Mouse (Mus musculus) bone marrow, adult 2 months (tissue): ENCODE measurements at regions not wholly inside any gene's neighbourhood (a gene's known extent, or its start where the extent isn't known, plus 50 kb on each side); places are given as distances from the start of the nearest gene placed in this dataset.

Experiments used
- H3K27ac ChIP-seq: fragments of 200-500 bp; 2 replicates; pipeline ENCODE4 v1.5.1; 2012; ENCODE audit warnings: low read depth, mild to moderate bottlenecking, control low read depth, inconsistent platforms, low read length; ENCODE audit not compliant: control insufficient read depth, poor library complexity, insufficient read depth
- H3K4me1 ChIP-seq: fragments of 200-500 bp; 2 replicates; pipeline ENCODE4 v1.6.1; 2011; ENCODE audit warnings: low read length; ENCODE audit not compliant: control insufficient read depth, insufficient read depth
- H3K4me3 ChIP-seq: fragments of 200-500 bp; replicated peaks from 2 replicates; pipeline ENCODE3; 2011; ENCODE audit warnings: mild to moderate bottlenecking, low read depth, low read length, control low read depth; ENCODE audit not compliant: control insufficient read depth
- CTCF ChIP-seq: fragments of 200-500 bp; IDR thresholded peaks from 2 replicates; pipeline ENCODE4 v1.5.1; 2011; ENCODE audit warnings: low read length, control low read depth; ENCODE audit not compliant: control insufficient read depth, insufficient read depth
- POLR2A ChIP-seq: fragments of 200-500 bp; IDR thresholded peaks from 2 replicates; pipeline ENCODE4 v1.6.1; 2011; ENCODE audit warnings: low read depth, mild to moderate bottlenecking, control low read depth, low read length, borderline replicate concordance; ENCODE audit not compliant: control insufficient read depth
- WGBS: fragments of 180-500 bp; shearing (Covaris S2); methylation state at CpG from one replicate; pipeline ENCODE4 v1.1.7; 2018; 5-methylcytosine and 5-hydroxymethylcytosine counted together

DNA sequence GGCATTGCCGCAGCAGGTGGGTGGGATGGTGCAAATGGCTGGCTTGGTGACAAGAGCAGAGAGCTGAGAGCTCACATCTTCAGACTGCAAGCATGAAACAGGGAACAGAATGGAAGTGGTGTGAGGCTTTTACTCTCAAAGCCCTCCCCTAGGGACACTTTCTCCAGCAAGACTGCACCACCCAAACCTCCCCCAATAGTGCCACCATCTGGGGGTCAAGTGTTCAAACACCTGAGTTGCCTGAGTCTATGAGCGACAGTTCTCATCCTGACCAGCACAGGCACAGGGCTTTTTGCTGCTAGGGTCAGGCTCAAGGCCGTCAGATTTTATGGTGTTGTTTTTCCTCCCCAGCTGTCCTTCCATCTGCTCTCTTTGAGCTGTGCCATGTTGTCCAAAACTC is 337.9 kb upstream of the Eif4g2 start:
- WGBS = 87% methylated on average over 3 of the region's 3 CpGs
- TF ChIP-seq CTCF = no peak
- TF ChIP-seq POLR2A = no peak
- no peak overlapping the region for H3K4me3 ChIP-seq

DNA sequence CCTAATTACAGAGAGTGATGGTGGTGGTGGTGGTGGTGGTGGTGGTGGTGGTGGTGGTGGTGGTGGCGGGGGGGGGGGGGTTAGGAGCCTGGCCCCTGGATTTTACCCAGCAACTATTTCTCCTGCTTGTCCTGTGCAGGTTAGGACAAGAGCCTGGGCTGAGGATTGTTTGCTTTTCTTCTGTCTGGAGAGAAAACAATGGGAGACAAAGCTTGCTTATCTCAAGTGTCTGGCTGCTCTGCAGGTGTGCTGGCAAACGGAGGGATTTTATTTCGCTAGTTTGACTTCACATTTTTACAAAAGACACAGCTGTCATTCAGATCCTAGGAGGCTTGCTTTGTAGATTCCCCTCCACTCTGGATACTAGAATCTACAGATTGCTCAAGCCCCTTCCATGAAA is 334.9 kb upstream of the Eif4g2 start:
- Histone ChIP-seq H3K4me1 (no peaks in the 10 kb centered on the region), H3K27ac (no peak overlapping the region), H3K4me3 (no peak overlapping the region)
- 91% methylated on average over 2 of the region's 3 CpGs for WGBS
- no peak for TF ChIP-seq POLR2A
- TF ChIP-seq CTCF = no peak

More for the DNA sequence above, 337.9 kb upstream of the Eif4g2 start:
- no peaks in the 10 kb centered on the region for H3K4me1 ChIP-seq
- H3K27ac ChIP-seq = no peak overlapping the region

DNA sequence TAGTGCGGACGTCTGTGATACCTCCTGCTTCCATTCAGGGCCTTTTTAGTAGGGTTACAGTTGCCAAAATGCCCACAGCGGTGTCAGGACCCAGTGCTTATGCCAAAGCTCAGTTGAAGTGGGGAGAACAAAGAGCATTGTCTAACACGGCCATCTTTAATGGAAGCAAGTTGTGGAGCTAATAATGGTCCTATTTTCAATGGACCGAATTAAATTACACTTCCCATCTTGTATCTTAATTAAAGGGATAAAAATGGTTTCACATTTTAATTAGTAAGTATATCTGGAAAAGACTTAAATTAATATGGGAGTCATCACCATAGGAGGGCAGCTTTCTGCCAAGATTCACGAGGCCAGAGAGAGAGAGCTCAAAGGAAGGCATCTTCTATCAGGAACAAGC is 333.2 kb upstream of the Eif4g2 start:
- 73% methylated on average over 6 of the region's 6 CpGs for WGBS
- TF ChIP-seq POLR2A = no peak
- no peak for TF ChIP-seq CTCF
- Histone ChIP-seq H3K4me1 (no peaks in the 10 kb centered on the region), H3K27ac (no peak overlapping the region), H3K4me3 (no peak overlapping the region)

DNA sequence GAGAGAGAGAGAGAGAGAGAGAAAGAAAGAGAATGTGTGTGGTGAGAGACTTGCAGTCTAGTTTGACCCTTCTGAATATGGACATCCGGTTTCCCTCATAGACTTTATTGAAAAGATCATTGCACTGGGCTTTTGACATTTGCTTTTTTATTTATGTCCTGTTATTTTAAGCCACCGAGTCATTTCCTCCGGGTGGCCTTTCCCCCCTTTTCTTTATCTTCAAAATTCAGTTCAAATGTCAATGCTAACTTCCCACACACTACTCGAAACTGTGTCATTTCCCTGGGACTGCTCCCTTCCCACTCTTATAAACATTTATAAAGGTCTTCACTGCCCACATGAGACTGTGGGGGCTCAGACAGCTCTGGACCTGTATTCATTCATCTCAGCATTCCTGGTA is 330.9 kb upstream of the Eif4g2 start:
- Histone ChIP-seq H3K4me1 (no peaks in the 10 kb centered on the region), H3K27ac (no peak overlapping the region), H3K4me3 (no peak overlapping the region)
- no peak for TF ChIP-seq CTCF
- no peak for TF ChIP-seq POLR2A
- WGBS = 9% methylated on average over 4 of the region's 4 CpGs

DNA sequence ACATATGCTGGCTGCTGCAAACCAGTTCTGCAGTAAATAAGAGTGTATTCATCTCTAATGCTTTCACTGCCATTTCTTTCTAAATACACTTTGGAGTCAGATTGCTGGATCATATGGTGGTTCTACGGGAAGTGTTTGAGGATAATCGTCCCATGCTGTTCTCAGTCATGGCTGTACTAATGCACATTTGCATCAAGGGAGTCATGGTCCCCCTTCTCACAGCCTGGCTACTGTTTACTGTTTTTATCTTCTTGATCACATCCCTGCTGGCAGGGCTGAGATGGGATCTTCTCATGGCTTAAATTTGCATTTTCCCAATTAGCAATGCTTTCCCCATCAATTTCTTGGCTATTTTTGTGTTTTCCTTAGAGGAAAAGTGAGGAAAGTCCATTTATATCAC is 330.1 kb upstream of the Eif4g2 start:
- TF ChIP-seq POLR2A (no peak), CTCF (no peak)
- Histone ChIP-seq H3K27ac (no peak overlapping the region), H3K4me1 (no peaks in the 10 kb centered on the region), H3K4me3 (no peak overlapping the region)
- 90% methylated on average over 2 of the region's 2 CpGs for WGBS

DNA sequence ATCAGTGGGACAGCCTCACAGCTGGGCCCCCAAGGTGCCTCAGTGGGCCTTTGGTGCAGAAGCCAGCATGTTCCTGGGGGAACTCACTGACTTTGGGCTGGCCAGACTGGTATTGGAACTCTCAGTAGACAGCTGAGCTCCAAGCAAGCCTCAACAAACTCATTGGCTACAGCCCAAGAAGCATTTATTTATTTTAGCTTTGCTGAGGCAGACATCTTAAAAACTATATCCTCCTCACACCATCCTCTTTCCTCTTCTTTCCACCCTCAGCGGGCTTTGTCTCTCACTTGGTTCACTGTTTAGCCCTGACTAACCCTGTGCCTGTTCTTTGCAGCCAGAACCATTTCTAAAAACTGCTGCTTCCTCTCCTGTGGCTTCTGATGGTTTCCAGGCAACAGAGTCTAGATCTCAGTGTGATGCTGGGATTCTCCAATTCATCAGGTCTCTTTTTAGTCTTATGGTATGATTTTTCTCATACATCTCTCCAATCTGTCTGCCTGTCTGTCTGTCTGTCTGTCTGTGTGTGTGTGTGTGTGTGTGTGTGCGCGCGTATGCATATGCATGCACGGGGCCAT is 328.6 kb upstream of the Eif4g2 start:
- Histone ChIP-seq H3K4me3 (no peak overlapping the region), H3K4me1 (no peaks in the 10 kb centered on the region), H3K27ac (no peak overlapping the region)
- TF ChIP-seq POLR2A = no peak
- no peak for TF ChIP-seq CTCF
- WGBS = 75% methylated on average over 5 of the region's 5 CpGs

DNA sequence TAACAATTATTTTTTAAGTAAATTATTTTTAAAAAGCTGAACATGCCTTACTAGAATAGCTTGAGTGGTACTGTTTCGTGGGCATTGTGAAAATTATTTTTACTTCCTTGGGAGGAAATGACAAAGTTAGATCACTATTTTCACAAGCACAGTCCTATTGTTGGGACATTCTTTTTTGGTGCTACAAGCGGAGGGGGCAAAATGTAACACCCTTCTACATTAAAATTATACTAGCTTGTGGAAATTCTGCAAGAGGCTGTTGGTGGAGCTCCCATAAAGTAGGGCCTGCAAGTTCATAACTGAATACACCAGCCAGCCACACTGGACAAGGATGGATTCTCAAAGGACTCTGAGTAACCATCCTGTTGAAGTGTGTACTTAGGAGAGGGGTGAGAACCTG is 313.1 kb upstream of the Eif4g2 start:
- 54% methylated on average over 2 of the region's 2 CpGs for WGBS
- Histone ChIP-seq H3K4me3 (no peak overlapping the region), H3K4me1 (no peaks in the 10 kb centered on the region), H3K27ac (no peak overlapping the region)
- no peak for TF ChIP-seq CTCF
- no peak for TF ChIP-seq POLR2A

DNA sequence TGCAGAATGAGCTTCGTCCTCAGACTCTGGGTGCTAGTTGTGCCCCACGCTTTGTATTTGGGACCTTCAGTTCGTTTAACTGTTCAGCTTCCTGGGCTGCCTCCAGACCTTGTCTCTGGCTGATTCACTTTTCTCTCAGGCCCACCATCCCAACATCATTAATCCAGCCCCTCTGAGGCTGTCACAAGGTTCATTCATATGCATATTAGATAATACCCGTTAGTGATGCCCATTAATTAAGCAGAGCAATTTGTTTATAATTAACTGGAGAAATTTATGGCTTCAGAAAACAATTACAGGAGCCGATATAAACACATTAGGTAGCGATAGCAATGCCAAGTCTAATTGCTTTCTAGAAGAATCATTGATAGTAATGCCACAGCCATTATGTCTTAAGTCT is 312.3 kb upstream of the Eif4g2 start:
- TF ChIP-seq CTCF (no peak), POLR2A (no peak)
- no peaks in the 10 kb centered on the region for H3K4me1 ChIP-seq
- 83% methylated on average over 6 of the region's 6 CpGs for WGBS
- no peak overlapping the region for H3K4me3 ChIP-seq
- H3K27ac ChIP-seq = no peak overlapping the region

DNA sequence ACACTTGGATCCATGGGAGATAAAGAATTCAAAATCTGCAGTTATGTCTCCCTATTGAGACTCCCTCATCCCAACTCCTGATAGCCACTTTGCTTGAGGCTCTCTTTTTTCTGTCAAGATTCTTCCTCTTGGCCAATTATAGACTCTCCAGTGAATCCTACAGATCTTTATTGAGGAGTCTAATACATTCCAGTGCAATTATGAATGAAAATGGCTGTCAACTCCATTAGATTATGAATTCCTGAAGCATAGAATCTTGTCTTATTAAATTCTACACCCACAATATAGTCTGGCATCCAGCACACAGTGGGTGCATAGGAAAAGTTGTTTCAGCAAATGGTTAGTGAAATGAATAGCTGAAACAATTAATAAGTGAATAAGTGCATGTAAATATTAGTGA is 311.0 kb upstream of the Eif4g2 start:
- no peak overlapping the region for H3K27ac ChIP-seq
- no peaks in the 10 kb centered on the region for H3K4me1 ChIP-seq
- no peak overlapping the region for H3K4me3 ChIP-seq
- no peak for TF ChIP-seq POLR2A
- no peak for TF ChIP-seq CTCF
